Mouse (Mus musculus): ENCODE results near the gene Spem2. TPM values are rescaled to one million over a fixed set of nuclear protein-coding genes. Genes with fewer than 3 reads are reported as not detected.
A peak's percentile ranks its signal among the peaks of the same experiment; 100 is the strongest.

The Spem2 gene
- polyA plus RNA-seq, 1 experiment from 2014 or later: not detected

GRCm38 (mm10) chr11:69848021-69848420, 29.8 kb upstream of the Spem2 start:
- WGBS: 96% methylated on average over 6 of the region's 6 CpGs
- Histone ChIP-seq H3K27ac (replicated peaks) (no peak overlapping the region; the same call in 1 of the 2 replicates), H3K4me2 (peak overlapping the region; percentile 95), H3K9me3 (no peaks in the 10 kb centered on the region), H3K27me3 (no peaks in the 10 kb centered on the region), H3K4me3 (peak overlapping the region; percentile 73), H3K4me1 (replicated peaks) (peaks cover 53% of the 10 kb centered on the region), H3K9ac (peak overlapping the region; percentile 92), H3K36me3 (peaks cover 48% of the 10 kb centered on the region)
- ATAC-seq (ENCODE audit: low read depth): no peak

- H3K9me3 ChIP-seq: no peaks in the 10 kb centered on the region
- peak overlapping the region; percentile 73 for H3K4me3 ChIP-seq
- H3K27me3 ChIP-seq: no peaks in the 10 kb centered on the region
- peaks cover 40% of the 10 kb centered on the region for H3K36me3 ChIP-seq
- peak overlapping the region; percentile 92 for H3K9ac ChIP-seq
- peaks cover 49% of the 10 kb centered on the region for H3K4me1 ChIP-seq (replicated peaks)
- peak overlapping the region; percentile 98 for H3K27ac ChIP-seq (replicated peaks)
- peak overlapping the region; percentile 95 for H3K4me2 ChIP-seq
- peak; percentile 61 for ATAC-seq (ENCODE audit: low read depth)
- WGBS: 11% methylated on average over 37 of the region's 37 CpGs
Observed at GRCm38 (mm10) chr11:69846738-69847688, 28.7 kb upstream of the Spem2 start.

DNA sequence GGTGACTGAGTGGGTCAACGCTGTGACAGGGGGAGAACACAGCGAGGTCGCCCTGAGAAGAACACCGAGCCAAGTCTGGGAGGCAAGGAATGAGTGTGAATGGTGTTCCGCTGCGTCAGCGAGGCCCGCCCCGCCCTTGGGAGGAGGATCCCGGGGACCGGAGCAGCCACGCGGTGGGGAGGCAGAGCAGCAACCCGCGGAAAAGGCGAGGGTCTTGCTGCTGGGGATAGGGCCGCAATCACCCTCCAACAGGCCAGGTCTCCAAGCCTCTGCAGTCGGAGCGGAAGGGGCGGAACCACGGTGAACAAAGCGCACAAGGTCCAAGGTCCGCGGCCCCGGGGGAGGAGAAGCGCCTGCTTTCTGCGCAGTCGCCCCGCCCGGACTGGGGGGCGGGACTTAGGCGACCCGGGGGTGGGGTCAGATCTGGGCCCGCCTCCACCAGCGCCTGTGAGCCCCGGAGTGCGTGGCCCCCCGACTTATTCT, 28.0 kb upstream of the Spem2 start, which contains the start of gene Plscr3:
TSS of gene Plscr3 (plus strand) at position 179 of the 483 bp plus-strand sequence.
- Histone ChIP-seq H3K27me3 (no peaks in the 10 kb centered on the region), H3K4me1 (replicated peaks) (peaks cover 49% of the 10 kb centered on the region), H3K27ac (replicated peaks) (peak within 1 kb of the TSS; percentile 98), H3K9me3 (no peaks in the 10 kb centered on the region), H3K4me3 (peak within 1 kb of the TSS; percentile 73), H3K36me3 (peaks cover 32% of the 10 kb centered on the region), H3K9ac (peak within 1 kb of the TSS; percentile 92), H3K4me2 (peak within 1 kb of the TSS; percentile 95)
- under 1% methylated on average over 36 of the region's 38 CpGs for WGBS
- peak; percentile 92 for ATAC-seq (ENCODE audit: low read depth)

DNA sequence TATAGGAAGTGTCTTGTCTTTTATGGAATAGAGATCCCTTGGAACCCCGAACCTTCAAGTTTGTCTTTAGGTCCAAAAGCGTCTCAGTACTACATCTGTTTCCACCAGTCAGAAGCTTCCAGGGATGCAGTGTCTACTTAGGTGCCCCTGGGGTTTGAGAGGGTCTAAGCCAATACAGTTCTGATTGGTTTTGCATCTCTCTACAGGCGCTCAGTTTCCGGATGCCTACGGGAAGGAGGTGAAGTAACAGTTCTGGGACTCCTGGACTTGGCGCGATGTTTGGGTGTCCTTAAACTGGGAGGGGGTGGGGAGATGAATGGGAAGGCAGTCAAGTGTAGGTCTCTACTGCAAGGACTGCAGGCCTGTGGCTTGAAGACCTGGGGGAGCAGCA, 20.4 kb upstream of the Spem2 start:
- Histone ChIP-seq H3K9ac (peak overlapping the region; percentile 71), H3K36me3 (peaks cover under 1% of the 10 kb centered on the region), H3K27ac (replicated peaks) (peak overlapping the region; percentile 98), H3K4me1 (replicated peaks) (peaks cover 34% of the 10 kb centered on the region), H3K9me3 (no peaks in the 10 kb centered on the region), H3K4me2 (peak overlapping the region; percentile 99), H3K4me3 (peak overlapping the region; percentile 93), H3K27me3 (no peaks in the 10 kb centered on the region)
- 0 out of 2 replicates have a peak, but pooled peaks have one; percentile 2 for ATAC-seq (ENCODE audit: low read depth)
- WGBS: 2% methylated on average over 7 of the region's 7 CpGs

GRCm38 (mm10) chr11:69837952-69838713, 19.9 kb upstream of the Spem2 start, which contains the start of gene Tmem256:
TSS of gene Tmem256 (plus strand) at chr11:69838514.
- ATAC-seq (ENCODE audit: low read depth): peak; percentile 92
- H3K27ac ChIP-seq (replicated peaks): peak within 1 kb of the TSS; percentile 98
- no peaks in the 10 kb centered on the region for H3K27me3 ChIP-seq
- peak within 1 kb of the TSS; percentile 99 for H3K4me2 ChIP-seq
- H3K4me3 ChIP-seq: peak within 1 kb of the TSS; percentile 93
- no peaks in the 10 kb centered on the region for H3K9me3 ChIP-seq
- H3K9ac ChIP-seq: peak within 1 kb of the TSS; percentile 97
- WGBS: under 1% methylated on average over 34 of the region's 34 CpGs
- H3K36me3 ChIP-seq: peaks cover 7% of the 10 kb centered on the region
- H3K4me1 ChIP-seq (replicated peaks): peaks cover 39% of the 10 kb centered on the region

GRCm38 (mm10) chr11:69837604-69837951, 19.3 kb upstream of the Spem2 start, which contains the start of gene Nlgn2:
TSS of gene Nlgn2 (minus strand) at chr11:69837784.
- peak within 1 kb of the TSS; percentile 93 for H3K4me3 ChIP-seq
- H3K9ac ChIP-seq: peak within 1 kb of the TSS; percentile 97
- peaks cover 12% of the 10 kb centered on the region for H3K36me3 ChIP-seq
- H3K27me3 ChIP-seq: no peaks in the 10 kb centered on the region
- WGBS: 0% methylated on average over 32 of the region's 32 CpGs
- H3K4me1 ChIP-seq (replicated peaks): peaks cover 40% of the 10 kb centered on the region
- ATAC-seq (ENCODE audit: low read depth): peak; percentile 75
- H3K27ac ChIP-seq (replicated peaks): peak within 1 kb of the TSS; percentile 98
- peak within 1 kb of the TSS; percentile 99 for H3K4me2 ChIP-seq
- no peaks in the 10 kb centered on the region for H3K9me3 ChIP-seq

- peak; percentile 4; the same call in 1 of the 2 replicates for ATAC-seq (ENCODE audit: low read depth)
Observed at GRCm38 (mm10) chr11:69836703-69837576, 18.7 kb upstream of the Spem2 start.

GRCm38 (mm10) chr11:69835966-69836335, 17.7 kb upstream of the Spem2 start:
- peak overlapping the region; percentile 99 for H3K4me2 ChIP-seq
- whole genome bisulfite sequencing: 0% methylated on average over 4 of the region's 4 CpGs
- peak overlapping the region; percentile 93 for H3K4me3 ChIP-seq
- H3K27ac ChIP-seq (replicated peaks): peak overlapping the region; percentile 98
- H3K9ac ChIP-seq: peak overlapping the region; percentile 97
- ATAC-seq (ENCODE audit: low read depth): no peak
- H3K27me3 ChIP-seq: no peaks in the 10 kb centered on the region
- H3K4me1 ChIP-seq (replicated peaks): peaks cover 45% of the 10 kb centered on the region
- H3K9me3 ChIP-seq: no peaks in the 10 kb centered on the region
- H3K36me3 ChIP-seq: peaks cover 27% of the 10 kb centered on the region

More at GRCm38 (mm10) chr11:69836703-69837576, 18.7 kb upstream of the Spem2 start:
- Histone ChIP-seq H3K4me3 (peak overlapping the region; percentile 93), H3K9ac (peak overlapping the region; percentile 97), H3K4me2 (peak overlapping the region; percentile 99), H3K4me1 (replicated peaks) (peaks cover 40% of the 10 kb centered on the region), H3K27ac (replicated peaks) (peak overlapping the region; percentile 98), H3K9me3 (no peaks in the 10 kb centered on the region), H3K27me3 (no peaks in the 10 kb centered on the region), H3K36me3 (peaks cover 19% of the 10 kb centered on the region)
- 1% methylated on average over 51 of the region's 52 CpGs for WGBS

- Histone ChIP-seq H3K27me3 (no peaks in the 10 kb centered on the region), H3K4me1 (replicated peaks) (peaks cover 46% of the 10 kb centered on the region), H3K9ac (peak overlapping the region; percentile 97), H3K27ac (replicated peaks) (peak overlapping the region; percentile 98), H3K36me3 (peaks cover 32% of the 10 kb centered on the region), H3K4me2 (peak overlapping the region; percentile 99), H3K4me3 (peak overlapping the region; percentile 93), H3K9me3 (no peaks in the 10 kb centered on the region)
- WGBS: 0% methylated on average over 9 of the region's 9 CpGs
- no peak for ATAC-seq (ENCODE audit: low read depth)
Observed at GRCm38 (mm10) chr11:69835326-69835965, 17.2 kb upstream of the Spem2 start.

- H3K4me2 ChIP-seq: peak overlapping the region; percentile 99
- ATAC-seq (ENCODE audit: low read depth): no peak
- H3K9me3 ChIP-seq: no peaks in the 10 kb centered on the region
- peak overlapping the region; percentile 97 for H3K9ac ChIP-seq
- WGBS: 5% methylated on average over 45 of the region's 48 CpGs
- H3K4me3 ChIP-seq: peak overlapping the region; percentile 93
- H3K4me1 ChIP-seq (replicated peaks): peaks cover 46% of the 10 kb centered on the region
- H3K27me3 ChIP-seq: no peaks in the 10 kb centered on the region
- peaks cover 41% of the 10 kb centered on the region for H3K36me3 ChIP-seq
- H3K27ac ChIP-seq (replicated peaks): peak overlapping the region; percentile 98
Observed at GRCm38 (mm10) chr11:69834001-69834549, 15.8 kb upstream of the Spem2 start.
